Mouse (Mus musculus) right cerebral cortex, postnatal 14 days (tissue): ENCODE measurements around the gene Tor1aip2.
"Not testable (repeated sequence)": the region's sequence is repeated elsewhere in the genome, so short reads cannot be mapped to it uniquely, and the experiment has no call there.

Source experiments
- DNase-seq: peaks from one replicate; pipeline ENCODE4 v3.0.0; 2022

Tor1aip2 gene

GRCm38 (mm10) chr1:156035269-156035929 lies at the start of gene Tor1aip2:
Tor1aip2 (plus strand) TSS chr1:156035403.
- peak; percentile 72 for DNase-seq

GRCm38 (mm10) chr1:155987625-155988024 lies 47.6 kb upstream of the Tor1aip2 start:
- DNase-seq = no peak

GRCm38 (mm10) chr1:155989387-155989786 lies 45.8 kb upstream of the Tor1aip2 start:
- DNase-seq = no peak

GRCm38 (mm10) chr1:155990391-155990790 lies 44.8 kb upstream of the Tor1aip2 start:
- DNase-seq = no peak

GRCm38 (mm10) chr1:155994524-155994923 lies 40.7 kb upstream of the Tor1aip2 start:
- DNase-seq = no peak

- DNase-seq = no peak
Observed at GRCm38 (mm10) chr1:155995612-155996011, 39.6 kb upstream of the Tor1aip2 start.

- DNase-seq = no peak
Observed at GRCm38 (mm10) chr1:156002366-156002765, 32.8 kb upstream of the Tor1aip2 start.

- no peak for DNase-seq
Observed at GRCm38 (mm10) chr1:156003201-156003935, 31.8 kb upstream of the Tor1aip2 start.

GRCm38 (mm10) chr1:156005906-156006305 lies 29.3 kb upstream of the Tor1aip2 start:
- no peak for DNase-seq

GRCm38 (mm10) chr1:156009003-156009402 lies 26.2 kb upstream of the Tor1aip2 start:
- DNase-seq = no peak

GRCm38 (mm10) chr1:156019800-156020199 lies 15.4 kb upstream of the Tor1aip2 start:
- no peak for DNase-seq

GRCm38 (mm10) chr1:156020402-156020801 lies 14.8 kb upstream of the Tor1aip2 start:
- no peak for DNase-seq

- no peak for DNase-seq
Observed at GRCm38 (mm10) chr1:156024831-156025503, 10.2 kb upstream of the Tor1aip2 start.

GRCm38 (mm10) chr1:156027849-156028248 lies 7.4 kb upstream of the Tor1aip2 start:
- no peak for DNase-seq

GRCm38 (mm10) chr1:156028340-156028975 lies 6.7 kb upstream of the Tor1aip2 start:
- no peak for DNase-seq

GRCm38 (mm10) chr1:156033921-156034320 lies 1.3 kb upstream of the Tor1aip2 start:
- DNase-seq = no peak

- no peak for DNase-seq
Observed at GRCm38 (mm10) chr1:156034661-156035060, 542 bp upstream of the Tor1aip2 start.

- DNase-seq = peak; percentile 97
Observed at GRCm38 (mm10) chr1:156035930-156036737, 931 bp downstream of the Tor1aip2 start, which contains the start of gene Tor1aip1. Tor1aip1 (minus strand) TSS chr1:156036480.

- no peak for DNase-seq
Observed at GRCm38 (mm10) chr1:156037144-156037583, 2.0 kb downstream of the Tor1aip2 start.

GRCm38 (mm10) chr1:156039989-156040388 lies 4.8 kb downstream of the Tor1aip2 start:
- not testable (repeated sequence) for DNase-seq

- DNase-seq = peak; percentile 91
Observed at GRCm38 (mm10) chr1:156040731-156041401, 5.7 kb downstream of the Tor1aip2 start.
